Comparison of ENCODE assay signal across 8 mouse cellular contexts in genomic region chr4:58911069-58911830, GRCm38 (mm10). TPM values are rescaled to one million over a fixed set of nuclear protein-coding genes. Genes with fewer than 3 reads are reported as not detected.
A peak's percentile ranks its signal among the peaks of the same experiment; 100 is the strongest.
DNase-seq lines count a peak whose midpoint lies in the region; ATAC-seq lines count a peak whose summit lies in the region.

No protein-coding gene starts in this region.

- WGBS in embryonic facial prominence, embryonic 10.5 days: 2% methylated on average over 56 of the region's 56 CpGs
- WGBS in limb, embryonic 13.5 days: under 1% methylated on average over 43 of the region's 56 CpGs
- WGBS in midbrain, embryonic 16.5 days: under 1% methylated on average over 54 of the region's 56 CpGs

- H3K4me1 ChIP-seq in embryonic facial prominence, embryonic 10.5 days: peaks cover 26% of the 10 kb centered on the region
- peaks cover 16% of the 10 kb centered on the region for H3K4me1 ChIP-seq in limb, embryonic 13.5 days
- H3K4me1 ChIP-seq in midbrain, embryonic 16.5 days (ENCODE audit: control insufficient read depth, insufficient read depth, low read length): peaks cover 16% of the 10 kb centered on the region

- no peaks in the 10 kb centered on the region for H3K27me3 ChIP-seq in embryonic facial prominence, embryonic 10.5 days (replicated peaks; ENCODE audit: low read depth, poor library complexity, severe bottlenecking)
- no peaks in the 10 kb centered on the region for H3K27me3 ChIP-seq in limb, embryonic 13.5 days
- no peaks in the 10 kb centered on the region for H3K27me3 ChIP-seq in midbrain, embryonic 16.5 days (ENCODE audit: control insufficient read depth, insufficient read depth, low read depth, low read length)

- peak overlapping the region; percentile 97 for H3K4me3 ChIP-seq in embryonic facial prominence, embryonic 10.5 days
- peak overlapping the region; percentile 88 for H3K4me3 ChIP-seq in limb, embryonic 13.5 days
- H3K4me3 ChIP-seq in midbrain, embryonic 16.5 days (ENCODE audit: low read depth, low read length): peak overlapping the region; percentile 92

- peak overlapping the region; percentile 69 for H3K4me2 ChIP-seq in limb, embryonic 13.5 days (replicated peaks)
- peak overlapping the region; percentile 85 for H3K4me2 ChIP-seq in midbrain, embryonic 16.5 days (ENCODE audit: low read length)

- ATAC-seq in limb, embryonic 13.5 days (ENCODE audit: low FRiP score, low read depth): peak; percentile 59
- peak; percentile 84 for ATAC-seq in midbrain, embryonic 16.5 days

- H3K27ac ChIP-seq in embryonic facial prominence, embryonic 10.5 days (replicated peaks): peak overlapping the region; percentile 98
- peak overlapping the region; percentile 99 for H3K27ac ChIP-seq in limb, embryonic 13.5 days
- peak overlapping the region; percentile 99 for H3K27ac ChIP-seq in midbrain, embryonic 16.5 days (ENCODE audit: low read length)

- no peaks in the 10 kb centered on the region for H3K9me3 ChIP-seq in embryonic facial prominence, embryonic 10.5 days
- no peaks in the 10 kb centered on the region; the same call in 1 of the 2 replicates for H3K9me3 ChIP-seq in limb, embryonic 13.5 days
- H3K9me3 ChIP-seq in midbrain, embryonic 16.5 days (replicated peaks; ENCODE audit: control insufficient read depth, low read length, poor library complexity, severe bottlenecking): no peaks in the 10 kb centered on the region

- H3K36me3 ChIP-seq in embryonic facial prominence, embryonic 10.5 days (replicated peaks): no peaks in the 10 kb centered on the region
- H3K36me3 ChIP-seq in limb, embryonic 13.5 days: no peaks in the 10 kb centered on the region
- H3K36me3 ChIP-seq in midbrain, embryonic 16.5 days (ENCODE audit: control insufficient read depth, insufficient read depth, low read length): no peaks in the 10 kb centered on the region

- DNase-seq in left cerebral cortex, adult 18-20 months (ENCODE audit: low spot score in 2 of 2): peak; percentile 37 to 41
- no peak for DNase-seq in left cerebral cortex, adult 11 months (ENCODE audit: low spot score)
- peak; percentile 81 for DNase-seq in embryonic facial prominence, embryonic 10.5 days (ENCODE audit: low spot score)
- DNase-seq in heart, adult 18-20 months: peak; percentile 68 to 70
- DNase-seq in kidney, adult 18-20 months: peak; percentile 75
- peak; percentile 39 to 52 for DNase-seq in spleen, postnatal 14 days (ENCODE audit: low spot score in 2 of 2)

- peak overlapping the region; percentile 94 for H3K9ac ChIP-seq in limb, embryonic 13.5 days
- peak overlapping the region; percentile 98 for H3K9ac ChIP-seq in midbrain, embryonic 16.5 days (ENCODE audit: low read depth, low read length)

RNA-seq across cellular contexts. Expression of gene Ecpas, which starts 1.3 kb away (rescaled TPM):
- 100 to 1,000 TPM; 132 to 133 TPM for total RNA-seq in left cerebral cortex, adult 18-20 months (2021)
- 33.7 and 33.9 TPM in 2 replicates for polyA plus RNA-seq in embryonic facial prominence, embryonic 10.5 days (2016; fragmentation: Nextera tagmentation; extraction: Ambion mirVana)
- total RNA-seq in heart, adult 18-20 months (2021): 100 to 1,000 TPM; 205 to 221 TPM
- 31.6 and 33.9 TPM in 2 replicates for polyA plus RNA-seq in limb, embryonic 13.5 days (2015; fragmentation: Nextera tagmentation; extraction: Ambion mirVana)
- polyA plus RNA-seq in midbrain, embryonic 16.5 days (2015; fragmentation: Nextera tagmentation; extraction: Ambion mirVana): 33.2 and 38.6 TPM in 2 replicates

RNA-seq across cellular contexts. Expression of gene Zkscan16, which starts 32.2 kb away (rescaled TPM):
- total RNA-seq in left cerebral cortex, adult 18-20 months (2021): 10 to 100 TPM; 57.7 to 61.3 TPM
- polyA plus RNA-seq in embryonic facial prominence, embryonic 10.5 days (2016; fragmentation: Nextera tagmentation; extraction: Ambion mirVana): 1.00 and 1.3 TPM in 2 replicates
- total RNA-seq in heart, adult 18-20 months (2021): under 1 TPM; 0.15 to 0.39 TPM
- 1.1 and 1.2 TPM in 2 replicates for polyA plus RNA-seq in limb, embryonic 13.5 days (2015; fragmentation: Nextera tagmentation; extraction: Ambion mirVana)
- 3.0 and 3.3 TPM in 2 replicates for polyA plus RNA-seq in midbrain, embryonic 16.5 days (2015; fragmentation: Nextera tagmentation; extraction: Ambion mirVana)
